Mouse (Mus musculus): ENCODE results near the gene Rabep1.
"Not testable (repeated sequence)": the region's sequence is repeated elsewhere in the genome, so short reads cannot be mapped to it uniquely, and the experiment has no call there.

Rabep1 gene

DNA sequence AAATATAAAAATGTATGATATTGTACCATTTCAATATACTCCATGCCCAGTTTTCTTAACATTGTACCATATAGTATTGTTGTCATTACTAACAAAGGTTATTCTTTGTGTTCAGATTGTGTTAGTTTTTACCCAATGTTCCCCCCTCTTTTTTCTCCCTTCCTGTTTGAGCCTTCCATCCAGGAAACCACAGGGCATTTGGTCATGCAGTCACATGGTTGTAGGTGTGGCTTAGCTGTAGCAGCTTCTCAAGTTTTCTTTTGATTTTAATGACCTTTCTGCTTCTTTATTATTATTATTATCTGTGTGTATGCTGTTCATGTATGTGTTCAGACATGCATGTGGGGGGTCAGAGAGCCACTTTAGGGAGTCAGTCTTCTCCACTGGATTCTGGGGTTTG, 47.0 kb downstream of the Rabep1 start:
- DNase-seq (ENCODE audit: low read depth, low spot score), result no peak

GRCm38 (mm10) chr11:70897680-70898079, 53.1 kb downstream of the Rabep1 start:
- no peak for DNase-seq (ENCODE audit: low read depth, low spot score)

DNA sequence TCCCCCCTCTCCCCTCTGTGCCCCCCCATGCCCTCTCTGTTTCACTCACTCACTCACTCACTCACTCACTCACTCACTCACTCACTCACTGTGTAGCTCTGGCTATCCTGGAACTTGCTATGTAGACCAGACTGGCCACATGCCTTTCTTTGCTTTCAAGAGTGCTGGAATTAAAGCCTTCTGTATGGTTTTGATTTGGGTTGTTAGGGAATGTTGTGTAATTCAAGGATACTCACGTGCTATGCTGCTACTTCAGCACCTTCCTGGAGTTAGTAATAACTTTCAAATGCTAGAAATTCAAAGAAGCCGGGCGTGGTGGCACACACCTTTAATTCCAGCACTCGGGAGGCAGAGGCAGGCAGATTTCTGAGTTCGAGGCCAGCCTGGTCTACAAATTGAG, 53.6 kb downstream of the Rabep1 start:
- DNase-seq (ENCODE audit: low read depth, low spot score), result not testable (repeated sequence)

GRCm38 (mm10) chr11:70906681-70907080, 62.1 kb downstream of the Rabep1 start:
- no peak for DNase-seq (ENCODE audit: low read depth, low spot score)

- DNase-seq (ENCODE audit: low read depth, low spot score), result no peak
Measured at GRCm38 (mm10) chr11:70911323-70911722, 66.7 kb downstream of the Rabep1 start.

GRCm38 (mm10) chr11:70911920-70912319, 67.3 kb downstream of the Rabep1 start:
- no peak for DNase-seq (ENCODE audit: low read depth, low spot score)

DNA sequence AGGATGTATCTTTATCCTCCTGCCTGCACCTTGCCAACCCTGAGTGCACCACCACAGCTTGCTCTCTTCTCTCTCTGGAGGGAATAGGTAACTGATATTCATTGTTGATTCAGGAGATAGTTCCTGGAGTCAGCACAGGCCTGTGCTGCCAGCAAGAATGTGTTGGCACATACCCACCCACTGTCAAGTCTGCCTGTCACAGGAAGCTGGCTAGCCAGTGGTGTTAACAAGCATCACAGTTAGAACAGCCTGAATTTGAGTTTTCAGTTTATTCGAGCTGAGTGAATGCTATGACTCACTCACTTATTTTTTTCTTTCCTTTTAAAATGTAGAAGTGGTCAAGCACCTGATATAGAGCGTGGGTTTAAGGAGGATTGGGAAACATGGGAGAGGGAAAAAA, 73.3 kb downstream of the Rabep1 start:
- no peak for DNase-seq (ENCODE audit: low read depth, low spot score)

DNA sequence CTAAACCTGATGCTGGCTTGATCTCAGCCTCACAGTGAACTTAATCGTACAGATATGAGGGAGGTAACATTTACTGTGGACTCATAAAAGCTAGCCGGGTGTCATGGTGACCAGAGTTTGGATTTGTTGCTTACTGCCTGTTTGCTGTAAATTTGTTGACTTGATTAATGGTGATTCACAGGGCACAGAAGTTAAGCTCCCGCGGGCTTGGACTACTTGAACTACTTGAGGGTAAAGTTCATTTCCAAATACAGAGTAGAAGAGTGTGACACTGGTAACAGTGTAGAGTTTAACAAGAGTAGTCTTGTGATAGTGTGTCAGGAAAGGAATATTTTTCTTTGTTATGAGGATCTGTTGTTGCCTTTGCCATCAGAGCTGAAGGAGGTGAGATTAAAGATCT, 74.9 kb downstream of the Rabep1 start:
- DNase-seq (ENCODE audit: low read depth, low spot score), result no peak

DNA sequence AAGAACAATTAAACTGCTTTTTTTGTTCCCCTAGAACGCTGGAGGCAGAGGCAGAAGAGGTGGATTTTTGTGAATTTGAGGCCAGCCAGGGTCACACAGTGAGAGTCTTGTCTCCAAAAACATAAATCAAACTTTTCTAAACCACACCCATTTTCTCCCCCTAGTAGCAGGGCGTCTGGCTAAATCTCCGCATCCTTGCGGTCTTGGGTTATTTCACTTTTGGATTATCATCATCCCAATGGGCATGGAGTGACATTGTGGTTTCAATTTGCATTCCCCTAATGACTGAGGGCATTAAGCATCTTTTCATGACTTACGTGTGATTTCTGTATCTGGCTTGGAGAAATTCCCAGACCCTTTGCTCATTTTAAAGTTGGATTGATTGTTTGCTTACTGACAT, 86.9 kb downstream of the Rabep1 start:
- DNase-seq (ENCODE audit: low read depth, low spot score), result no peak

- no peak for DNase-seq (ENCODE audit: low read depth, low spot score)
Measured at GRCm38 (mm10) chr11:70935316-70935715, 90.7 kb downstream of the Rabep1 start.

DNA sequence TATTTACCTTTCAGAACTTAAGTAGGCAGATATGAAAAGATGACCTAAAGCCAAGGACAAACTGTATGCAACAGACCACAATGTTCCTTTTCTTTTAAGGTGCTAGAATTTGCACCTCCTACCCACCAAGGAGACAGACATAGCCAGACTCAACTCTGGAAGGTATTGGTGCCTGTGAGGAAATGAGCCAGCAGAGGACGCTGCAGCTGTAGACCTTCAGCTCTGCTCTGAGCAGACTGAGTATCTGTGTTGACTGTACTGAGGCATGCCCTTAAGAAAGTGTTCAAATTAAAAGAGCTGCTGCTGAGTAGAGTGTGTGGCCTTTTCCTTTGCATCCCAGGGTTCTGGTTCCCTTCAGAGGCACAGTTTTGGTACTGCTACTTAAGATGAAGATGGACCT, 98.0 kb downstream of the Rabep1 start:
- no peak for DNase-seq (ENCODE audit: low read depth, low spot score)

DNA sequence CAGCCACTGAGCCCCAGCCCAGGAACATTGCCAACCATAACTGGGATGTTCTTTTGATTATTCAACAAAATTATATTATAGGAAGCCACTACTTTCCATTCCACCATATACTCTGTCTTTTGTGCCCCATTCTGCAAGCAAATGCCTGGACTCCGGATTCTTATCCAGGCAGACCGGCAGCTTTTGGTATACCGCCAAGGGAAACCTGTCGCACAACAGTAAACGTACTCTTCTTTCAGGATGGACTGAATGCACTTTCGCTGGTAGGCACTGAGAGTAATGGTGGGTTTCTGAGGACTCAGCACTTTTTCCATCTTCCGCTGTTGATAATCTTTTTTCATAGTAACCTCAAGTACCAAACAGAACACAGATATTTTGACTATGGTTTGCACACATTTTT, 99.1 kb downstream of the Rabep1 start:
- no peak for DNase-seq (ENCODE audit: low read depth, low spot score)

- DNase-seq (ENCODE audit: low read depth, low spot score), result no peak
Measured at GRCm38 (mm10) chr11:70944935-70945817, 100.6 kb downstream of the Rabep1 start.

DNA sequence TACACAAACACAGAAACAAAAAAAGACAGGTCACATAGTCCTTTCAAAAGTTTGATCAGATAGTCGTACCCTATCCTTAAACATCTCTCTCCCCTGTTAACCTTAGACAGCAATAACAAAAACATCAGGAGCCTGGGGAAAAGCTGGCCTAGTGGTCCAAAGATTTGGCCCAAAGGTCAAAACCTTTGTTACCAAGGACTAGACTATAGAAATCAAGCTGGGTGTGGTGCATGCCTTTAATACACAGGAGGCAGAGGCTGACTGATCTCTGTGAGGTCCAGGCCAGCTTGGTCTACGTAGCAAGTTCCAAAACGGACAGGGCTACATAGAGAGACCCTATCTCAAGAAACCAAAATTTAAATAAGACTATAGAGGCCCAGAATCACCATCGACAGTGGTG, 110.1 kb downstream of the Rabep1 start:
- no peak for DNase-seq (ENCODE audit: low read depth, low spot score)

DNA sequence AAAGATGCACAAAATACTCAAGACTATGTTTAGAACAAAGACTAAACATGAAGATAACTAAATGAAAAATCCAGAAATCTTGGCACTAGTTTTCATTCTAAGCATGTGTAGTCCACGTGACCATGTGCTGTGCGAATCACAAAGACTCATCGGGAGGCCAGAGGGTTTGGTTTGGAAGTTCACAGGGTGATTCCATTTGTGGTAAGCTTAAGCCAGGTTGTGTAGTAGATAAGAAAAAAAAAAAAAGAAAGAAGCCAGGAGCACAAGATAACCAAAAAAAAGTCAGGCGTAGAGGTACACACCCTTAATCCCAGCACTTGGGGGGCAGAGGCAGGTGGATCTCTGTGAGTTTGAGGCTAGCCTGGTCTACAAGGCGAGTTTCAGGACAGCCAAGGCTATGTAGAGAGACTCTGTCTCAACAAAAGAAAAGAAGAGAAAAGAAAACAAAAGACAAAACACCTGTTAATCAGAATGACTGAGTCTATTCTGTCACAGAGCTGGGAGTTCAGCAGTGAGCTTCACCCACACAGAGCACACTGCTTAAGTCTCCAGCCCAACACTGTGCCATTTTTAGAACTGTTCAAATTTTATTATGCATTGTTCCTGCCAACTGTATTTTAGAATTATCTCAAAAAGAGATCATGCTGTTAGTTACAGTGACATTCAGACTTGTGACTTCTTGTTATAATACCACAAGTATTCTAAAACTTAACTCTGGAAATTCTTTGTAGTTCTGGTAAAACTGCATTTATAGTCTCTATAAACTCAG, 116.4 kb downstream of the Rabep1 start:
- no peak for DNase-seq (ENCODE audit: low read depth, low spot score)

- no peak for DNase-seq (ENCODE audit: low read depth, low spot score)
Measured at GRCm38 (mm10) chr11:70964222-70964907, 119.8 kb downstream of the Rabep1 start.

DNA sequence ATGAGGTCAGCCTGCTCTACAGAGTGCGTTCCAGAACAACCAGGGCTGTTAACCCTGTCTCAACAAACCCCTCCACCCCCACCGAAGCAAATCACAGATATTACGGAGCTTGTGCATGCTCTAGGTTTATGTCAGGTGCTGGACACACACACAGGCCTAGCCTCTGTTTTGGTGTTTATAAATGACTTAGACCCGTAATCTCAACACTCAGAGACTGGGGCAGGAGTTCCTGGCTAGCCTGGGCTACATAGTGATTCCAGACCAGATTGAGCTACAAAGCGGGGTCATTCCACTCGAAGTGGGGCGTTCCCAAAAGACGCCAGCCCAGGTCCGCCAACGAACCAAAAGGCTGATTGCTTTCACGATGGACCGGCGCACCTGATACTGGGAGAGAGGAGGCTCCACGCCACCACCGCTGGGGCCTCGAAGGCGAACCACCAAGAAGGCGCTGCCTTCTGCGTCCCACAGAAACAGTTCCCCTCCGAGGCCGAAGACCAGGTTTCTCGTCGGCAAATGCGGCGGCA, 124.8 kb downstream of the Rabep1 start:
- DNase-seq (ENCODE audit: low read depth, low spot score), result no peak

- DNase-seq (ENCODE audit: low read depth, low spot score), result peak; percentile 89
Measured at GRCm38 (mm10) chr11:70969821-70970559, 125.4 kb downstream of the Rabep1 start, which contains the start of the genes Nup88 and Rpain. Gene Nup88 (minus strand): TSS chr11:70969973. Gene Rpain (plus strand): TSS chr11:70970213.

GRCm38 (mm10) chr11:70970560-70971540, 126.3 kb downstream of the Rabep1 start:
- DNase-seq (ENCODE audit: low read depth, low spot score), result no peak

- no peak for DNase-seq (ENCODE audit: low read depth, low spot score)
Measured at GRCm38 (mm10) chr11:70972586-70972985, 128.0 kb downstream of the Rabep1 start.
